Mouse (Mus musculus) limb, embryonic 13.5 days (tissue): ENCODE measurements around the gene Sufu. TPM values are rescaled to one million over a fixed set of nuclear protein-coding genes. Genes with fewer than 3 reads are reported as not detected.

ENCODE experiments used
- ATAC-seq: fragments of 200-750 bp; cut with Nextera tagmentation; 2 replicates; pipeline ENCODE4 v1.8.0; 2017; ENCODE audit warnings: low read depth, moderate number of reproducible peaks, moderate TSS enrichment; ENCODE audit not compliant: low FRiP score
- H3K27ac ChIP-seq: fragments of 300-500 bp; sonication (generic); 2 replicates; pipeline ENCODE4 v1.5.1; 2015; ENCODE audit warnings: inconsistent platforms, mild to moderate bottlenecking, moderate library complexity
- H3K27me3 ChIP-seq: fragments of 300-500 bp; sonication (generic); 2 replicates; pipeline ENCODE4 v1.6.1; 2015; ENCODE audit warnings: mild to moderate bottlenecking, inconsistent platforms
- H3K36me3 ChIP-seq: fragments of 300-500 bp; sonication (generic); 2 replicates; pipeline ENCODE4 v1.6.1; 2015; ENCODE audit warnings: inconsistent platforms, mild to moderate bottlenecking, moderate library complexity
- H3K4me1 ChIP-seq: fragments of 300-500 bp; sonication (generic); 2 replicates; pipeline ENCODE4 v1.6.1; 2015; ENCODE audit warnings: inconsistent platforms
- H3K4me2 ChIP-seq: fragments of 300-500 bp; sonication (generic); replicated peaks from 2 replicates; pipeline ENCODE4 v1.6.1; 2015; ENCODE audit warnings: inconsistent platforms, mild to moderate bottlenecking, moderate library complexity
- H3K4me3 ChIP-seq: fragments of 300-500 bp; sonication (generic); 2 replicates; pipeline ENCODE4 v1.5.1; 2015; ENCODE audit warnings: moderate library complexity, mild to moderate bottlenecking, inconsistent platforms
- H3K9ac ChIP-seq: fragments of 300-500 bp; sonication (generic); 2 replicates; pipeline ENCODE4 v1.6.1; 2015; ENCODE audit warnings: mild to moderate bottlenecking, inconsistent platforms
- H3K9me3 ChIP-seq: fragments of 300-500 bp; sonication (generic); 2 replicates; pipeline ENCODE4 v1.6.1; 2016; ENCODE audit warnings: inconsistent platforms
- WGBS: fragments of 180-500 bp; shearing (Covaris S2); methylation state at CpG from one replicate; pipeline ENCODE4 v1.1.7; 2015; 5-methylcytosine and 5-hydroxymethylcytosine counted together
- polyA plus RNA-seq: library from polyadenylated mRNA; unstranded; fragments of >200 nt; fragmentation: Nextera tagmentation; extraction: Ambion mirVana; gene quantifications from 2 replicates; pipeline ENCODE4 v1.2.1, GENCODE M21; 2015

Sufu gene
- polyA plus RNA-seq: 36.4 and 38.8 TPM in 2 replicates

- no peaks in the 10 kb centered on the region for H3K27me3 ChIP-seq
- WGBS: under 1% methylated on average over 57 of the region's 57 CpGs
- peak within 1 kb of the TSS; percentile 92 for H3K27ac ChIP-seq
- H3K4me2 ChIP-seq: peak within 1 kb of the TSS; percentile 84
- peaks cover 9% of the 10 kb centered on the region for H3K36me3 ChIP-seq
- peak within 1 kb of the TSS; percentile 90 for H3K4me3 ChIP-seq
- peak within 1 kb of the TSS; percentile 86 for H3K9ac ChIP-seq
- H3K9me3 ChIP-seq: no peaks in the 10 kb centered on the region
- ATAC-seq: peak; percentile 90
- H3K4me1 ChIP-seq: peaks cover 55% of the 10 kb centered on the region
Measured at GRCm38 (mm10) chr19:46396686-46397435, at the start of gene Sufu. TSS of gene Sufu (plus strand) at chr19:46396896.

- H3K9ac ChIP-seq: no peak overlapping the region
- ATAC-seq: no peak
- H3K9me3 ChIP-seq: no peaks in the 10 kb centered on the region
- H3K4me1 ChIP-seq: peaks cover 15% of the 10 kb centered on the region
- H3K27ac ChIP-seq: no peak overlapping the region
- no peak overlapping the region for H3K4me2 ChIP-seq
- H3K4me3 ChIP-seq: no peak overlapping the region
- 97% methylated on average over 1 of the region's 1 CpGs for WGBS
- peaks cover 7% of the 10 kb centered on the region; the same call in 1 of the 2 replicates for H3K27me3 ChIP-seq
- no peaks in the 10 kb centered on the region for H3K36me3 ChIP-seq
Measured at GRCm38 (mm10) chr19:46347146-46347545, 49.5 kb upstream of the Sufu start.

- H3K9ac ChIP-seq: peak overlapping the region; percentile 80
- 26% methylated on average over 14 of the region's 14 CpGs for WGBS
- H3K4me3 ChIP-seq: peak overlapping the region; percentile 74
- peaks cover 15% of the 10 kb centered on the region for H3K4me1 ChIP-seq
- no peaks in the 10 kb centered on the region for H3K9me3 ChIP-seq
- H3K36me3 ChIP-seq: no peaks in the 10 kb centered on the region
- H3K4me2 ChIP-seq: peak overlapping the region; percentile 78
- H3K27ac ChIP-seq: peak overlapping the region; percentile 66; the same call in 1 of the 2 replicates
- peaks cover 7% of the 10 kb centered on the region; the same call in 1 of the 2 replicates for H3K27me3 ChIP-seq
- no peak for ATAC-seq
Measured at GRCm38 (mm10) chr19:46347936-46348668, 48.6 kb upstream of the Sufu start.

GRCm38 (mm10) chr19:46348761-46349458 is 47.8 kb upstream of the Sufu start:
- peak overlapping the region; percentile 80 for H3K9ac ChIP-seq
- peak overlapping the region; percentile 74 for H3K4me3 ChIP-seq
- peak; percentile 87 for ATAC-seq
- H3K9me3 ChIP-seq: no peaks in the 10 kb centered on the region
- no peaks in the 10 kb centered on the region for H3K36me3 ChIP-seq
- H3K27ac ChIP-seq: peak overlapping the region; percentile 66
- peaks cover 15% of the 10 kb centered on the region for H3K4me1 ChIP-seq
- H3K27me3 ChIP-seq: peaks cover 7% of the 10 kb centered on the region; the same call in 1 of the 2 replicates
- WGBS: under 1% methylated on average over 78 of the region's 78 CpGs
- peak overlapping the region; percentile 78 for H3K4me2 ChIP-seq

- Histone ChIP-seq H3K27ac (no peak overlapping the region; the same call in 1 of the 2 replicates), H3K4me3 (peak overlapping the region; percentile 74), H3K9me3 (no peaks in the 10 kb centered on the region), H3K9ac (peak overlapping the region; percentile 80), H3K27me3 (peaks cover 7% of the 10 kb centered on the region; the same call in 1 of the 2 replicates), H3K4me2 (peak overlapping the region; percentile 78), H3K36me3 (no peaks in the 10 kb centered on the region), H3K4me1 (peaks cover 15% of the 10 kb centered on the region)
- peak; percentile 22 for ATAC-seq
- WGBS: 31% methylated on average over 6 of the region's 6 CpGs
Measured at GRCm38 (mm10) chr19:46349550-46349949, 47.1 kb upstream of the Sufu start.

- ATAC-seq: no peak
- peak within 1 kb of the TSS; percentile 66 for H3K27ac ChIP-seq
Measured at GRCm38 (mm10) chr19:46350168-46350932, 46.3 kb upstream of the Sufu start, which contains the start of gene 2310034G01Rik. TSS of gene 2310034G01Rik (minus strand) at chr19:46350302.

GRCm38 (mm10) chr19:46356701-46357138 is 40.0 kb upstream of the Sufu start:
- H3K36me3 ChIP-seq: no peaks in the 10 kb centered on the region
- ATAC-seq: peak; percentile 73
- 0% methylated on average over 29 of the region's 29 CpGs for WGBS
- H3K4me3 ChIP-seq: peak overlapping the region; percentile 53
- H3K9me3 ChIP-seq: no peaks in the 10 kb centered on the region
- peak overlapping the region; percentile 80 for H3K4me2 ChIP-seq
- no peak overlapping the region for H3K27ac ChIP-seq
- peaks cover 29% of the 10 kb centered on the region for H3K27me3 ChIP-seq
- H3K4me1 ChIP-seq: peaks cover 9% of the 10 kb centered on the region
- H3K9ac ChIP-seq: peak overlapping the region; percentile 66

More at GRCm38 (mm10) chr19:46350168-46350932, 46.3 kb upstream of the Sufu start, which contains the start of gene 2310034G01Rik:
- Histone ChIP-seq H3K4me2 (peak within 1 kb of the TSS; percentile 78), H3K9me3 (no peaks in the 10 kb centered on the region), H3K9ac (peak within 1 kb of the TSS; percentile 80), H3K4me3 (peak within 1 kb of the TSS; percentile 74), H3K36me3 (no peaks in the 10 kb centered on the region), H3K27me3 (0 out of 2 replicates have a peak, but pooled peaks cover 7% of the 10 kb centered on the region), H3K4me1 (peaks cover 15% of the 10 kb centered on the region)
- 48% methylated on average over 10 of the region's 10 CpGs for WGBS

- H3K9me3 ChIP-seq: no peaks in the 10 kb centered on the region
- peak overlapping the region; percentile 53 for H3K4me3 ChIP-seq
- H3K9ac ChIP-seq: peak overlapping the region; percentile 66
- peaks cover 29% of the 10 kb centered on the region for H3K27me3 ChIP-seq
- H3K36me3 ChIP-seq: no peaks in the 10 kb centered on the region
- ATAC-seq: no peak
- no peak overlapping the region for H3K27ac ChIP-seq
- peaks cover 9% of the 10 kb centered on the region for H3K4me1 ChIP-seq
- H3K4me2 ChIP-seq: peak overlapping the region; percentile 80
- 19% methylated on average over 25 of the region's 25 CpGs for WGBS
Measured at GRCm38 (mm10) chr19:46357344-46358280, 39.1 kb upstream of the Sufu start.

- Histone ChIP-seq H3K27me3 (peaks cover 29% of the 10 kb centered on the region), H3K9ac (no peak overlapping the region), H3K4me1 (peaks cover 9% of the 10 kb centered on the region), H3K9me3 (no peaks in the 10 kb centered on the region), H3K36me3 (no peaks in the 10 kb centered on the region), H3K4me3 (no peak overlapping the region), H3K27ac (no peak overlapping the region), H3K4me2 (no peak overlapping the region)
- 69% methylated on average over 4 of the region's 4 CpGs for WGBS
- ATAC-seq: no peak
Measured at GRCm38 (mm10) chr19:46358381-46358780, 38.3 kb upstream of the Sufu start.

GRCm38 (mm10) chr19:46362104-46362503 is 34.6 kb upstream of the Sufu start:
- no peak for ATAC-seq
- 85% methylated on average over 8 of the region's 8 CpGs for WGBS
- Histone ChIP-seq H3K4me2 (no peak overlapping the region), H3K9me3 (no peaks in the 10 kb centered on the region), H3K27me3 (peaks cover 22% of the 10 kb centered on the region), H3K4me1 (peaks cover 5% of the 10 kb centered on the region), H3K27ac (no peak overlapping the region), H3K9ac (no peak overlapping the region), H3K4me3 (no peak overlapping the region), H3K36me3 (no peaks in the 10 kb centered on the region)
